Mouse (Mus musculus) ZHBTc4 (cell line): ENCODE data around the gene Hamp.

Experiments
- DNase-seq: peaks from one replicate; pipeline ENCODE4 v3.0.0-alpha.2; 2011; ENCODE audit warnings: low read depth, low spot score

Gene Hamp

DNA sequence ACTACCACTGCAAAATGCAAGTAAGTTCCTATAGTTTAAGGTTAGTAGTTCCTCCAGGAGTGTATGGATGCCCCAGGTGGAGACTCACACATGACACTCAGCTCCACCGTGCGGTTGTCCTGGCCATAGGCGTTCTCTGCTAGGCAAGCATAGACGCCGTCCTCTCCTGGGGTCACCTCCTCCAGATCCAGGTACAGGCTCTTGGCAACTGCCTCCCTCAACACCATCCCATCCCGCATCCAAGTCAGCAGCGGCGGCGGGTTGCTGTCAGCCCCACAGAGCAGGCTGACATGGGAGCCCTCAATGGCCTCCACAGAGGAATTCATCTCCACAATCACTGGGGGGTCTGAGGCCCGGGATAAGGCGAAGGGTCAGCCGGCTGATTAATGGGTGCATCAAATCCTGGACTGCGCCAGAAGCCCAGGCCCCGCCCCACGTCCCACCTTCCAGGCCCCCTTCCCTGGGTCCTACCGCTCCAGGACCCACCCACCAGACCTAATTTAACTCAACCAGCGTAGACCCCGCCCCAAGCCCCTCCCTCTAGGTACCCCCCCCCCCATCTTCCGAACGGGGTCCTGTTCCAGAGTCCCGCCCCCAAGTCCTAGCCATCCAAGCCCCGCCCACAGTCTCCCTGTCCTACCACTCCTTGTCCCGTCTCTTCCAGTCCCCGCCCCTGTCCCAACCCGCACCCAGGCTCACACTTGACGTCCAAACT, 35.4 kb downstream of the Hamp start:
- DNase-seq = peak; percentile 83

DNA sequence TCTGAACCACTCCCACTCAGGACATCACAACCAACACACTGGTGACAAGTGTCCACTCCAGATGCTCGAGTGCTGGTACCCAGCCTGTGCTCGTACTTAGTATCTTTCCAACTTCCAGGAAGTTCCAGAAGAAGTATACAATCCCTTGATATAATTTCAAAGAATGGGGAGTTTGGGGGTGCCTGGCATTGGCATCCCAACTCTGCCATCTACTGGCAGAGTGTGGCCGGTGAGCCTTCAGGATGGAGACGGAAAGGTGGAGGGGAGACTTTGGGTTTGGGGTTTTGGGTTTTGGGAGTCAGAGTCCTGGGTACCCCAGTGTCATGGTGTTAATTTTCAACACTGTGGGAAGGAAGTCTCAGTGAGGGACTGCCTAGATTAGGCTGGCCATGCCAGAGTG, 39.8 kb downstream of the Hamp start:
- DNase-seq = no peak

DNA sequence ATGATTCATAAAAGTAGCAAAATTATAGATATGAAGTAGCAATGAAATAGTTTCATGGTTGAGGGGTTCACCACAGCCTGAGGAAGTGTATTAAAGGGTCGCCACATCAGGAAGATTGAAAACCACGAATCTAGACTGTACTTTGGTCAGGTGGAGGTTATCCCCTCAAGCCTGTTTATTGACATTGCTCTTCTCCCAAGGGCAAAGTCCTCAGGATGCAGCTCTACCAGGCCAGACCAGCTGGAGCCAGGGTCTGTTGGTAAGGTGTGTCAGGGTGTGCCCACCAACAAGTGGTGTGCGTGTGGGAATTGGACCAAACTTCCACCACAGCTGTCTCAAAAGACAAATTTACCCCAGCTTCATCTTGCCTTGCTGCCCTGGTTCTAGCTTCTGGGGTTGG, 48.6 kb downstream of the Hamp start:
- no peak for DNase-seq

DNA sequence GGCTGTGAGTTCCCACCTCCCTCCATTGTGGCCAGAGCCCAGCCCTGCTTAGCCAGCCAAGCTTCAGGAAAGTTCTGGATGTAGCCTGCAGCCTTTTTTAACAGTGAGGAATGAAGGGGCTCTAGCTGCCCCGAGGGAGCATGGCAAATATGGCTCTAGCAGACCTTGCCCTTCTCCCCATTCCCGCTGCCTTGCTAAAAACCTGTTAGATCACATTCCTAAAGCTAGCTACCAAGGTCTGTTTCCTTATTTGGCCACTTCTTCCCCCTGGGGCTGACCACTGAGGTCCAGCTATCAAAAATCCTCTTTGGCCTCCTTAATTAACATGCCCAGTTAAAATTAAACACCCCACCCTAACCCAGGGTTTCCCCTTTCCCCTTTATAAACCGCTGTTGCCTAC, 51.3 kb downstream of the Hamp start:
- no peak for DNase-seq
